Mouse (Mus musculus): ENCODE data around the gene Chst15.
A peak's percentile ranks its signal among the peaks of the same experiment; 100 is the strongest.

The Chst15 gene

GRCm38 (mm10) chr7:132214031-132214430 lies 103.0 kb downstream of the Chst15 start:
- no peak for DNase-seq

DNA sequence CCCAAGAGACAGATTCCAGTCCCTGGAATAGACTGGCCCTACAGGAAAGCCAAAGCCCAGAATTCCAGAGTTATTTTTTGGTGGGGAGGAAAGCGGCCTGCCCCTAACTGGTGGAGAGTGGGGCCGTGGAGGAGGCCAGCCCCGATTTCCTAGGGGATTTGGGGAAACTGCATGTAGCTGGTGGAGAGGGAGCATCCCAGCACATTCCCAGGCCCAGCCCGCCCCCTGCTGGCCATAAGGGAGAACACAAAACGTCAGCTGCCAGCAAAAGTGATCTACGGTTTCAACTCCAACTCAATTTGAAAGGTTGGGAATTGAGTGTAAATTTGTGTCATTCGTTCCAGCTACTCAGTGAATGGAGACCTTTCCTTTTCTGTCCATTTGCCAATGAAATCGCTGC lies 103.6 kb downstream of the Chst15 start:
- peak; percentile 60 to 77 for DNase-seq

- no peak for DNase-seq
Observed at GRCm38 (mm10) chr7:132211920-132212701, 104.9 kb downstream of the Chst15 start.

- no peak for DNase-seq
Observed at GRCm38 (mm10) chr7:132210616-132211015, 106.4 kb downstream of the Chst15 start.

- no peak for DNase-seq
Observed at GRCm38 (mm10) chr7:132208946-132209651, 107.9 kb downstream of the Chst15 start.

DNA sequence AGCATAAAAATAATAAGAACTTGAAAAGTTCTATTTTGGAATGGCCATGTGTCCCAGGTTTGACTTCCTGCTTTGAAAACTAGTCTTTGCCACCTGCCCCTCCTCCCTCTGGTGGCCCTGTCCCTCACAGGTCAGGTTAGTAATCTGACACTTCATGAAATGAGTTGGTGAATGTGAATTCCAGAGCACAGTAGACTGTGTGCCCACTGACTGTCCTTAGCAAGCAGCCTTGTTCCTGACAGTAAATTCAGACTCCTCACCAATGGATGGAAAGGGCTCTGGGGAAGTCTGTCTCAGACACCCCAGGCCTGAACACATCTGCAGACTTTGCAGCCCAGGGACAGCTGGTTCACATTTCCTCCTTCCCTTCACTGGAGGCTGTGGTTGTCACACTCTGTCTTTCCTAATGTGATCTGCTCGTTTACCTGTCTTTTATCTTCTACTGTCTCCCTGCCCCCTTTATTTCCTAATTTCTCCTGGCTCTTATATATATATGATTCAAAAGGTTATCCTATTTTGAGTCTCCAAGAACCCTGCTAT lies 112.9 kb downstream of the Chst15 start:
- no peak for DNase-seq

DNA sequence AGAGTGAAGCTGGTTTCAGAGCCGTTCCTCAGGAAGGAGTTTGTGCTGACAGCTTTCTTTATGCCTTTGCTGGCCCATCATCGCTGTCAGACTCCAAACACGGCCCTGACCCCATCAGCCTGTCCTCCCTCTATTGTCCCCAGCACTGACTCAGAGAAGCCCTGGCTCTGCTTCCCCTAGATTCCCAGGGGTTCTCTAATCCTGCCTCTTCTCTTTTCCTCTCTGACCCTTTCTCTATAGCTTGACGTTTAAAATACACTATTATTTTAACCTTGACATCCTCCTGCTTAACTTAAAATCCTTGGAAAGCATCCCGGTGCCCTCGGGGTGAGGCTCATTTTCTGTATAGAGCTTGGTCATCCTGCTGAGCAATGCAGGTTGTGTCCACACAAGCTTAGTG lies 117.3 kb downstream of the Chst15 start:
- DNase-seq, result no peak

- DNase-seq, result no peak
Observed at GRCm38 (mm10) chr7:132198806-132199205, 118.2 kb downstream of the Chst15 start.

DNA sequence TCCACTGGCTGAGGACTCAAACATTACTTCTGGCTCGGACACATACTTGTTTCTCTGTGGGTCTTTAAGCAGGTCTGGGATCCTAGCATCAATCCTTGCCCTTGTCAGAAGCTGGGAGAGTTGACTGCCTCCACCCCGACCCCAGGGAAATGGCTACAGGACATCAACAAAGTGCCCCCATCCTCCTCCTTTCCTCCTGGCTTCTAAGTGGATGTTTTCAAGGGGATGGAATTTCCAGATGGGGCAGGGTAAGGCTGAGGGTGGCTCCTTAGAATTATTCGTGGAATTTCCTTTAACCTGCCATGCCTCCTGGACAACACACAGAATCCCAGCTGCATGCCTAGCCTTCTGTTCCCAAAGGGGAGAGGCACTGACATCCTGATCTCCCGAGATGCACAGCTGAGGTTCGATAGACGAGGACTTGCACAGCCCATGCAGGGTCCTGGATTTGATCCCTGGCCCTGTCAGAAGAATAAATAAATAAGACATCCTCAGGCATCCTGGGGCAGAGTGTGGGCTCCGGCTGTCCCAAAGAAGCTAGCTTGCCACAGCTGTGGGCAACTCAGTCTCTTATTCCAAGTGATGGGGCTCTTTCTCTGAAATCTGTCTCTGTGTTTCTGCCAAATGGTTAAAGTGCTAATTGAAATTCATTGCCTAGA lies 119.1 kb downstream of the Chst15 start:
- DNase-seq, result no peak

DNA sequence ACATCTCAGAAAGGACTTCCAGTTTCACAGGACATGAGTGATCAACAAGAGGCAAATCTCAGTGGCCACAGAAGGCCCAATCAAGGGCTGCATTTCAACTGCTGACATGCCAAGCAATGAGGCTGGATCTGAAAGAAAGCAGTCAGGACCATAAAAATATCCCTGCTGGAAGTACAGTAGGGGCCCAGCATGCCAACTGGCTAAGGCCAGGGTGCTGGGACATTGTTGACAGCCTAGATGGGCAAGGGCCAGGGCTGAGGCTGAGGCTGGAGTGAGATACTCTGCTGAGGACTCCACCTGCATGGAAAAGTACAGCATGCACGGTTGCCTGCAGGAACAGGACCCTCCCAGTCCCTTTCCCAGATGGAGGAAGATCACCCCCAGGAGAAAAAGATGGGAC lies 120.4 kb downstream of the Chst15 start:
- DNase-seq, result no peak

GRCm38 (mm10) chr7:132193606-132194005 lies 123.4 kb downstream of the Chst15 start:
- DNase-seq, result no peak

DNA sequence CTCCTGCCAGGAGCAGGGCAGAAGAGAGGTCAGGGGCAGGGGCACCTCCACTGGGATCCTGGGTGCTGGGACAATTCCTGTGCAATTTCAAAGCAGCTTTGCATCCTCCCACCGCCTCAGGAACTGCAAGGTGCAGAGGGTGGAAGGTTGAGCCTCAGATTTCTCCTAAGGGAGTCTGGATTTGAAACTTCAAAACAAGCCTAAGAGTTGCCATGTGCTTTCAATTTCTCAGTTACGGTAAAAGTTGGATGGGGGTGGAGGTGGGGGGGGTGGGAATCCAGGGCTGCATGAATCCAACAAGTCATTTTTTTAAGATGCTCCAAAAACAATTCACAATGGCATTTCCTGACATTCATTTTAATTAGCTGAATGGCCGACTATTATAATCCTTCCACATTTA lies 129.6 kb downstream of the Chst15 start:
- no peak for DNase-seq
